Mouse (Mus musculus) midbrain, embryonic 16.5 days (tissue): Measurements from ENCODE around the gene Ccl4. TPM values are rescaled to one million over a fixed set of nuclear protein-coding genes. Genes with fewer than 3 reads are reported as not detected.

Experiments
- ATAC-seq: fragments of 200-750 bp; cut with Nextera tagmentation; 2 replicates; pipeline ENCODE4 v1.8.0; 2017; ENCODE audit warnings: moderate TSS enrichment
- H3K27ac ChIP-seq: fragments of 300-500 bp; sonication (generic); 2 replicates; pipeline ENCODE4 v1.5.1; 2014; ENCODE audit warnings: mild to moderate bottlenecking, low read length, mixed read lengths
- H3K27me3 ChIP-seq: fragments of 300-500 bp; sonication (generic); 2 replicates; pipeline ENCODE4 v1.6.1; 2014; ENCODE audit warnings: low read depth, low read length, mixed read lengths; ENCODE audit not compliant: control insufficient read depth, insufficient read depth
- H3K36me3 ChIP-seq: fragments of 300-500 bp; sonication (generic); 2 replicates; pipeline ENCODE4 v1.6.1; 2014; ENCODE audit warnings: mild to moderate bottlenecking, low read length, moderate library complexity, mixed read lengths; ENCODE audit not compliant: control insufficient read depth, insufficient read depth
- H3K4me1 ChIP-seq: fragments of 300-500 bp; sonication (generic); 2 replicates; pipeline ENCODE4 v1.6.1; 2014; ENCODE audit warnings: mild to moderate bottlenecking, low read length, mixed read lengths; ENCODE audit not compliant: control insufficient read depth, insufficient read depth
- H3K4me2 ChIP-seq: fragments of 300-500 bp; sonication (generic); 2 replicates; pipeline ENCODE4 v1.6.1; 2014; ENCODE audit warnings: mild to moderate bottlenecking, low read length, mixed read lengths
- H3K4me3 ChIP-seq: fragments of 300-500 bp; sonication (generic); 2 replicates; pipeline ENCODE4 v1.5.1; 2014; ENCODE audit warnings: low read depth, mild to moderate bottlenecking, low read length, moderate library complexity, mixed read lengths
- H3K9ac ChIP-seq: fragments of 300-500 bp; sonication (generic); 2 replicates; pipeline ENCODE4 v1.6.1; 2014; ENCODE audit warnings: low read depth, low read length, mixed read lengths
- H3K9me3 ChIP-seq: fragments of 300-500 bp; sonication (generic); replicated peaks from 2 replicates; pipeline ENCODE4 v1.6.1; 2014; ENCODE audit warnings: mild to moderate bottlenecking, low read length, mixed read lengths; ENCODE audit not compliant: control insufficient read depth, poor library complexity, severe bottlenecking
- WGBS: fragments of 180-500 bp; shearing (Covaris S2); extraction: QIAGEN DNeasy Blood & Tissue Kit; methylation state at CpG from one replicate; pipeline ENCODE4 v1.1.7; 2014; 5-methylcytosine and 5-hydroxymethylcytosine counted together
- polyA plus RNA-seq: library from polyadenylated mRNA; unstranded; fragments of >200 nt; fragmentation: Nextera tagmentation; extraction: Ambion mirVana; gene quantifications from 2 replicates; pipeline ENCODE4 v1.2.1, GENCODE M21; 2015

The Ccl4 gene
- polyA plus RNA-seq, 1 experiment from 2014 or later = 0.30 TPM

GRCm38 (mm10) chr11:83708715-83709114 lies 46.3 kb downstream of the Ccl4 start, which contains the start of gene Wfdc18:
Gene Wfdc18 (plus strand): TSS chr11:83709015.
- no peak within 1 kb of the TSS for H3K4me3 ChIP-seq
- no peaks in the 10 kb centered on the region for H3K36me3 ChIP-seq
- H3K9me3 ChIP-seq = no peaks in the 10 kb centered on the region
- WGBS = 71% methylated on average over 4 of the region's 4 CpGs
- H3K4me2 ChIP-seq = no peak within 1 kb of the TSS
- H3K4me1 ChIP-seq = no peaks in the 10 kb centered on the region
- H3K27me3 ChIP-seq = no peaks in the 10 kb centered on the region
- no peak for ATAC-seq
- H3K9ac ChIP-seq = no peak within 1 kb of the TSS
- H3K27ac ChIP-seq = no peak within 1 kb of the TSS

GRCm38 (mm10) chr11:83709683-83710082 lies 47.3 kb downstream of the Ccl4 start:
- H3K9me3 ChIP-seq = no peaks in the 10 kb centered on the region
- H3K4me2 ChIP-seq = no peak overlapping the region
- no peak overlapping the region for H3K9ac ChIP-seq
- no peak overlapping the region for H3K27ac ChIP-seq
- no peaks in the 10 kb centered on the region for H3K4me1 ChIP-seq
- no peaks in the 10 kb centered on the region for H3K27me3 ChIP-seq
- no peak for ATAC-seq
- no peaks in the 10 kb centered on the region for H3K36me3 ChIP-seq
- no peak overlapping the region for H3K4me3 ChIP-seq
- 90% methylated on average over 5 of the region's 5 CpGs for WGBS

GRCm38 (mm10) chr11:83712671-83713070 lies 50.3 kb downstream of the Ccl4 start:
- no peak overlapping the region for H3K4me3 ChIP-seq
- no peaks in the 10 kb centered on the region for H3K27me3 ChIP-seq
- H3K9me3 ChIP-seq = no peaks in the 10 kb centered on the region
- no peak overlapping the region for H3K27ac ChIP-seq
- no peaks in the 10 kb centered on the region for H3K4me1 ChIP-seq
- H3K4me2 ChIP-seq = no peak overlapping the region
- no peak for ATAC-seq
- no peak overlapping the region for H3K9ac ChIP-seq
- WGBS = 86% methylated on average over 1 of the region's 1 CpGs
- no peaks in the 10 kb centered on the region for H3K36me3 ChIP-seq

DNA sequence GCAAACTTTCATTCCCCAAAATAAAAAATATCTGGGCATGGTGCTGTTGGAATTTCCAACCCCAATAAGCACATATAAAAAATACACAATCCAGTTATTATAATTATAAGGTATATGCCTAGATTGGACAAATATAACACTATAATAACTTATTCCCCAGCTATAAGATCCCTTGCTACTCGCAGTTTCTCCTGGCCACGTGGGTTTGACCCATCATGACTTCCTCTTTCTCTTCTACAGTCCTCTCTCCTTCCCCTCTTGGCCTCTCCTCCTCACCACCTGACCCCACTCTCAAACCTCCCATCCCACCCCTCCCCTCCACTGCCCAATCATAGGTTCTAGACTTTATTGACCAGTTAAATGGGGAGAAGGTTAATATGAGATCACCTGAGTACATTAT lies 51.5 kb downstream of the Ccl4 start:
- Histone ChIP-seq H3K27ac (no peak overlapping the region), H3K4me1 (no peaks in the 10 kb centered on the region), H3K4me2 (no peak overlapping the region), H3K9me3 (no peaks in the 10 kb centered on the region), H3K36me3 (no peaks in the 10 kb centered on the region), H3K4me3 (no peak overlapping the region), H3K27me3 (no peaks in the 10 kb centered on the region), H3K9ac (no peak overlapping the region)
- no peak for ATAC-seq
- WGBS = 93% methylated on average over 2 of the region's 2 CpGs

Other genes with a start within 250 kb of the Ccl4 start
- 0.44 and 0.61 TPM in 2 replicates for gene Gas2l2, start 233.1 kb upstream of the Ccl4 start, polyA plus RNA-seq
- gene 1700020L24Rik, start 224.9 kb upstream of the Ccl4 start, polyA plus RNA-seq = 0.57 and 0.64 TPM in 2 replicates
- gene Mmp28, start 199.5 kb upstream of the Ccl4 start, polyA plus RNA-seq = 2.6 and 2.7 TPM in 2 replicates
- 10.9 and 13.0 TPM in 2 replicates for gene Taf15, start 189.5 kb upstream of the Ccl4 start, polyA plus RNA-seq
- not detected in 2 replicates for gene Heatr9, start 140.4 kb upstream of the Ccl4 start, polyA plus RNA-seq
- not detected in 2 replicates for gene Ccl5, start 132.1 kb upstream of the Ccl4 start, polyA plus RNA-seq
- gene Ccl9, start 83.9 kb upstream of the Ccl4 start, polyA plus RNA-seq = 1.1 and 1.5 TPM in 2 replicates
- 0.88 and 2.0 TPM in 2 replicates for gene Ccl6, start 69.5 kb upstream of the Ccl4 start, polyA plus RNA-seq
- not detected in 2 replicates for gene Rpl9-ps1, start 17.0 kb upstream of the Ccl4 start, polyA plus RNA-seq
- gene Ccl3, start 13.2 kb upstream of the Ccl4 start, polyA plus RNA-seq = 0.75 and 1.5 TPM in 2 replicates
- gene Wfdc17, start 41.4 kb downstream of the Ccl4 start, polyA plus RNA-seq = not detected in 2 replicates
- gene Wfdc18, start 46.4 kb downstream of the Ccl4 start, polyA plus RNA-seq = not detected in 2 replicates
- gene Wfdc21, start 84.4 kb downstream of the Ccl4 start, polyA plus RNA-seq = not detected in 2 replicates
- gene Heatr6, start 91.1 kb downstream of the Ccl4 start, polyA plus RNA-seq = 32.2 and 37.6 TPM in 2 replicates
- gene Hnf1b, start 187.5 kb downstream of the Ccl4 start, polyA plus RNA-seq = 0.13 TPM in 1 of 2 replicates, not detected in the other